Mouse (Mus musculus) kidney, postnatal 36 days (tissue): ENCODE measurements around the gene Pus10.
"Not testable (repeated sequence)": the region's sequence is repeated elsewhere in the genome, so short reads cannot be mapped to it uniquely, and the experiment has no call there.

ENCODE experiments used
- DNase-seq, 2 experiments: peaks; one replicate each; pipeline ENCODE4 v3.0.0; 2021 to 2022; ENCODE audit warnings: mixed read lengths in 2 of 2

The Pus10 gene

DNA sequence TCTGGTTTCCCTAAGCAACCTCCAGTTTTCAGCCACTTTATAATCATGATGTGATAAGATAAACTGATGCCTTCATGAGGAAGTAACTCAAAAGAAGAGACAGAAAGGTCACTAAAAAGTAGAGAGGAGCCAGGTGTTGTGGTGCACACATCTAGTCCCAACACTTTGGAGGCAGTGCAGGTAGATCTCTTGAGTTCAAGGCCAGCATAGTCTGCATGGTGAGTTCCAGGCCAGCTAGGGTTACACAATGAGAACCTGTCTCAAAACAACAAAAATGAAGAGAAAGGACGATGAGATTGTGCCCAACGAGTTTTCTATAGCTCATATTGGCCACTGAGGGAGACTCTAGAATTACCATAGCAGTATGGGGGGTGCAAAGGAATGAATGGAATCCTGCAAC, 33.1 kb downstream of the Pus10 start:
- no peak for DNase-seq

DNA sequence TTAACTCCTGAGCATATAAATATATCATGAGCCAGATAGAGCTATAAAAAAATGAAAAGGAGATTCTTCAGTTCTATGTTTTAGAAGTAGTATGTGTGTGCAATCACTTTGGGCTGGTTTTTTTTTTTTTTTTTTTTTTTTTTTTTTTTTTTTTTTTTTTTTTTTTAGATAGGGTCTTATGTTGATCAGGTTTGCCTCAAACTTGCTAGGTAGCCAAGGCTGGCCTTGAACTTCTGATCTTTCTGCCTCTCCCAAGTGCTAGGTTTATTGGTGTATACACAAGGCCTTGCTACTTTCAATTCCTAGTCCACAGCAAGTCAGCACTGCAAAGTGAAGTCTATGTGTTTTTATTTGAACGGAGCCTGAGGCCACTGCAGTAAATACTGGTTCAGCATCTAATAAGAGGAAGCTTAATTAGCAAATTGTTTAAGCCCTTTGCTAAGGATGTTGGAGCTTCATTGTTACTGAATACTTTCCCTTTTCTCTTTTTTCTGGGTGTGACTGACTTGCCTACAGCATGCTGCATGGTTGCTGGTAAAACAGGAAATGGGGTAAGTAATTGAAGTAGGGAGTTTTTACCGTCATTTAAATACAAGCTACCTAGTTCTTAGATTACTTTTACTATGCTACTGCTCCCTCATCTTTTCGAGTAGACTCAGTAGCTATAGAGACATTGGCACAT, 34.1 kb downstream of the Pus10 start:
- no peak for DNase-seq

DNA sequence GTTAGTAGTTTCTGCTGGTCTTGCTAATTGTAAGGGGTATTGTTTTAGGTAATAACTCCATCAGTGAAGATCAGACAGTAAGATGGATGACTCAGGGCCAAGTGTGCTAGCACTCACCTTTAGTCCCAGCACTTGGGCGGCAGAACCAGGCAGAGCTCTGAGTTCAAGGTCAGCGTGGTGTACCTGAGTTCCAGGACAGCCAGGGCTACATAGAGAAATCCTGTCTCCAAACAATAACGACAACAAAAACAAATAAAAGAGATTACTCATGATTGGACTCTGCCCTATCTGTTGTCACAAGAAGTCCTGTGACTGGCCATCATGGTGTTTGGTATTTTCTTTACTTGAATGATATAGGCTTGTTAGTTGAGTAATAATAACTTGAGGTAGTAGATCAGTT, 36.4 kb downstream of the Pus10 start:
- DNase-seq = no peak

DNA sequence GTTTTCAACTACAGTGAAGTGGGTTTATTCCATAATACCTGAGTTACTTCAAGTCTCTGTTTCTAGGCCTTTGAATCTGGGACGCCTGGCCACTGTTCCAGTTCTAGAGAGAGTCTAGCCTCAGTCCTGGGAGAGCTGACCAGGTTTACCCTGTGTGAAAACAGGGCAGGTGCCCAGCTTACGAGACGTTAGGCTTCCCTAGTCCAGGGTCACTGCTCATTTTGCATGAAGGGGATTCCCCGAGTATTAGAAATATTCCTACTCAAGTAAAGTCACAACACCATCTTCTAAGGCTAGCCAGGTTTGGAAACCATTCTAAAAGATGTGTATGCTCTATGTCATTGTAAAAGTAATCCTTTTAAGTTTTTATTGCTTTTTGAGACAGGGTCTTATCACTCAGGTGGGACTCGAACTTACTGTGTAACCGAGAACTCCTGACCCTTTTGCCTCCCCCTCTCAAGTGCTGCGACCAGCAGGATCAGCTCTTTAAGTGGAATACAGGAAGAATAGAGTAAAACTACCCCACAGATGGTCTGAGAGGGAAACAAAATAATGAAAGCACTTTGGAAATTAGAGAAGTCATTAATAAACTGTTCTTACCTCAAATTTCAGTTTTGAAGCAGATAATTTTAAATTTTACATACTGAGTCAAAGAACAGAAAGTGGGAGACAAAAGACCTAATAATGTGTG, 39.3 kb downstream of the Pus10 start:
- DNase-seq = no peak

DNA sequence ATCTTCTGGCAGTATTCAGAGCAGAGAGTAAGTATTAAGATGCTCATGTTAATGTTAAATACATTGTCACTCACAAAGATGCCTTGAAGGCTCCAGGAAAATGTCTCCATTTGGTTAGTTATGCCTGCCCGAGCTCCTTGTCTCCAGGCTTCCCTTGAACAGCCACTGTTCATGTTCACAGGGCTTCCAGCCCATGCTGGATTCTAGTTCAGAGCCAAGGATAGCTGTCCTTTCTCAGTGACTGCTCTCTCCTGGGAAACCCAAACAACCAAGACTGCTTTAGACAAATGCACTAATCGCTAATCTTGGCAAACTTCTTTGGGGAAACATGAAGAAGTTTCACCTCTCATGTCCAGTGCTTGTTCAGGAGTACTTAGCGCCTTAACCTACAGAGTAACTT, 46.8 kb downstream of the Pus10 start:
- no peak for DNase-seq

DNA sequence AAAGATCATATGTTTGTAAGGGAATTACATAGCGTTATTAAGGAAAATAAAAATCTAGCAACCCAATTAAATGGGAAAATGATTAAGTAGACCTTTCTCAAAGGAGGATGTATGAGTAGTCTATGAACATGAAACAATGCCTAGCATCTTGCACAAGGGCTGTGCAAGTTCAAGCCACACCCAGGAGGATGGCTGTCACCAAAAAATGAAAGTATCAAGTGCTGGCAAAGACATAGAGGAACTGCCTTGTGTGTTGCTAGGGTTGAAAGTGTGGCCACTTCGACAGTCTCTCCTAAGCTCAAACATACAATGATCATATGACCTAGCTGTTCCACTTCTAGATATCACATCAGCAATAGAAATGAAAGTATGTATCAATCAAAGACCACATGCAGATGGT, 53.4 kb downstream of the Pus10 start:
- no peak for DNase-seq

DNA sequence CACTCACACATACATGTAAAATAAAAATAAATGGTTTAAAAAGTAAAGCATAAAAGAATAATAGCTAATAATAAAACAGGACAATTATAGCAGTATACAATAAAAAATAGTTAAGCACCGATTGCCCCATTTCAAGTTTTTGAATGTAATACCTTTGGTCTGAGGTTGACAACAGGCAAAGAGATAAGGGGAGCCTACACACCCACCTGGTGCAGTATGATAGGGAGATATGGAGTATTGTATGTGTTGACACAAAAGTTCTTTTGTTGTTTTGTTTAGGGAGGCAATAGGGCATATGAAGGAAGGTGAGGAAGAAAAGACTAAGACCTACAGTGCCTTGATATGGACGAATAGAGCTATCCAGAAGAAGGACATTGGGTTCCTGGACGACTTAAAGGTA, 54.4 kb downstream of the Pus10 start:
- DNase-seq = no peak

DNA sequence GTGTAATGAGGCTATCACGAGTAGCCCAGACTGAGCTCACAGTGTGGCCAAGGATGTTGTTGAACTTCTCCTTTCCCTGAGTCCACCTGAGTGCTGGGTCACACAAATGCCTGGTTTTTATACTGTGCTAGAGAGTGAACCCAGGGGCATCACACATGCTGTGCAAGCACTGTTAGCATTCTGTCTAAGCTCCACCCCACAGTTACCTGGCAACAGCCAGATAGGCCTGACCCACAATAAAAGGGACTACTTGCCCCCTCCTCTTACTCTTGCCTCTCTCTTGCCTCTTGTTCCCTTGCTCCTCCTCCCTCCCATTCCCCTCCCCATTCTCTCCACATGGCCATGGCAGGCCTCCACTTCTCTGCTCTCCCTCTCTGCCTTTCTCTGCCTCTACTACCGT, 56.9 kb downstream of the Pus10 start:
- DNase-seq = no peak

DNA sequence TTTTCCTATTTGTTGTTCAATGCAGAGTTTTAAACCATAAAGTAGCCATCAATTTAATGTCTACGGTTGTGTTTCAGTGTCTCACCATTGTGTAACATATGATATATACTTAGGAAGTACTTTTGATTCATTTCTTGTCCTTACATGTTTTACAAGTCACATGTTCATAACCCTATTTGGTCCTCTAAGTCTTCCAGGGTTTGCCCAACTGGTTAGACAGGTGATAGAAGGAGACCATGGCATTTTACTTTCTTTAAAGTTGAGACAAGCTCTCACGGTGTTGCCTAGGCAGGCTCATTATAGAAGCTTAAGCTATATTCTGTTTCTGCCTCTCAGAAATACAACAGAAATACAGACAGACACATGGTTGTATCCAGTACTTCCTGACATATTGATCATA, 60.4 kb downstream of the Pus10 start:
- DNase-seq = no peak

DNA sequence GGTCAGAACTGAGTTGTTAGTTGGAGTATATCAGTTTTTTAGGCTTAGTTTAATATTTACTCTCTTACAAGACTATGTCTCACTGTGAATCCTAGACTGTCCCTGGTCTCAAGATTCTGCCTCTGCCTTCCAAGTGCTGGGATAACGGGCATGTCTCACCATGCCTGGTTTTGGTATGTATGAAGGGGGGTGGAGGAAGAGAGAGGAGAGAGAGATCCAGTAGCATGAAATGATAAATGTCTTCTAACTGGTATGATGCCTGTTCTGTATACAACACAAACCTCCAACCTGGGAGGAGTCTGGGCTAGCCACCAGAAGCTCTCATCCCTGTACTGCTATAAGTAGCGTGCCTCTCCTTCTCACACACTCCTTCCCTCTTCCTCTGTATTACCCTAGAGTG, 61.0 kb downstream of the Pus10 start:
- DNase-seq = no peak

DNA sequence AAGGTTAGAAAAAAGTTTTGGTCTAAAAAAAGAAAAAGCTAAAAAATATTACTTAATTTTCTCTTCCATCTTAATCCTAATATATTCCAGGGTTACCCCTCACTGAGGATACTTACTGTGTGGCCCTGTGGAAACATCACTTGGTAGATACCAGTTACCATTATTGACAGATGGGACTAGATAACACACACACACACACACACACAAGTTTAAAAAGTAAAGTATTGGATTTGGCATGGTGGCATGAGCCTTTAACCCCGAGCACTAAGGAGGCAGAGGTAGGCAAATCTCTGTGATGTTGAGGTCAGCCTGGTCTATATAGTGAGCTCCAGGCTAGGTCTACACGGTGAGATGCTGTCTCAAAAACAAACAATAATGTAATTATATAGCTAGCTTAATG, 62.7 kb downstream of the Pus10 start:
- no peak for DNase-seq

DNA sequence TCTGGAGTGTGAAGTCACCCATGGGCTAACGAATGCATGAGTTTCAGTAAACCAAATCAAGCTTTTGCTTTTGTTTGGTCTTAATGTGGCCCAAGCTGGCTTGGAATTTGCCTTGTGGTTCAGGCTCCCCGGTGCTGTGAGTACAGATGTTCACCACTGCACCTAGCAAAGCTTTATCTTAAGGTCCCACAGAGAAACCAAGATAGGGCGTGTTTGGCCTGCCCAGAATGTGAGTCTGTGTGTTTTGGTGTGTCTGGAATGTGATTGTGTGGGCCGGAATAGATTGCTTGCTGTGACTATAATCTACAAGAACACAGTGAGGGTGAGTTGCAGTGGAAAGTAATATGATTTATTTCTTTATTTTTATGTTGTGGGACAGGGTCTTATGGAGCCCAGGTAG, 64.6 kb downstream of the Pus10 start:
- DNase-seq = no peak

DNA sequence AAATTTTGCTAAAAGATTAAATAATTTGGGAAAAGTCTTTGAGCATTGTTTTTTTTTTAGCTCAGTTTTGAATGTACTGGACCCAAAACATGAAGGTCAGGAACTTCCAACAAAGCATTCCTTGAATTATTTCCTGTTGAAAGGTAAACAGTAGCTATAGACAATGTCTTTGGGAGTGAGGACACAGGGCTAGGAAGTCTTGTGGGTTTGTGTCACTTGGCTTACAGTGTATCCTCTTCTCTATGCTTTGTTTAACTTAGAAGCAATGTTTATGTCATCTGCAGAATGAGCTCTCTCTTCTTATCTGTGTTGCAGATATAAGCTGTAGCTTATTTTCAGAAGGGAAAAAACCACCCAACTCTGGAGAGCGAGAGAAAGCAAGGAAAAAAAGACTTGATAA, 67.4 kb downstream of the Pus10 start:
- DNase-seq = no peak

DNA sequence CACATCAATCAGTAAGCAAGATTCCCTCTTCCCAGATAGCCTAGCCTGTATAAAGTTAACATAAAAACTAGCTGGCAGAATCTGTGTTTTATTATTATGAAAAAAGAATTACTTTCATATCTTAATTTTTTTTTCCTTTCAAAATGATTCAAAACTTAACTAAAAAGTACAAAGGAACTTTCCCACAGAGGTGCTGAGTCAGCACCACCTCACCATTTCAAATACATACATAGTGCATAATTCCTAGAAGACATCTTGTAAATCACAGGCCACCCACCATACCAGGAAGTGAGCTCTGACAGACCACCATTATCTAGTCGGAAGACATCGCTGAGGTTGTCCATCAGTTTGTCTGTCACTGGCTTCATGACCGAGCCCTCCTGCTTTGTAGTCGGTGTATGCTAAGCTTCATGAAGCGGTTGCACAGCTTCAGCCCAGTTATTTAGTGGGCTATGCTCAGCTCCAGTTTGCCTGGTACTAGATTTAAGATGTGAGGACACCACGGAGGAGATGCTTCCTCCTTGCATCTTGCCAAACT, 69.3 kb downstream of the Pus10 start:
- DNase-seq = no peak

DNA sequence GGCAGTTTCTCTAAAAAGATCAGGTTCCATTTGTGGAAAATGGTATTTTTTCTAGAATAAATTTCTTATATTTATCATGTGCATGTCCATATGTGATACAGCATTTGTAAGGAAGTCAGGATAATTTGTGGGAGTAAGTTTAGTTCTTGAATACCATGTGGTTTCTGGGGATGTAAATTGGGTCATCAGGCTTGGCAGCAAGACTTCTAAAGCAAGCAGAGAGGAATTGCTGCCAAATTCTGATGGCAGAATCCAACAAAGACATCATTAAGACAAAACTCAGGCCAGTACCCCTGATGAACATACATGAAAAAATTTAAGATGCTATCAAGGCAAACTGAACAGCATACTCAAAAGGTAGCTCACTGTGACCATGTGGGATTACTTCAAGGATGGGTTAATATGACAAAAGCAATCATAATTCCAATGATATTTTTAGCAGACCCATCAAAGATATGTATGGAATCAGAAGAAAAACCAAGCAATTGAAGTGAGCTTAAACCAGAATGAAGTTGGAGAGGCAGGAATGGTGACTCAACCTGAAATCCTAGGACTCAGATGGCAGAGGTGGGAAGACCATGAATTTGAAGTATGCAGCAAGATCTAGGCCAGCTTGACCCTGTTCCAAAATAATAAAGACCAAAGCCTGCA, 70.5 kb downstream of the Pus10 start:
- DNase-seq = no peak

DNA sequence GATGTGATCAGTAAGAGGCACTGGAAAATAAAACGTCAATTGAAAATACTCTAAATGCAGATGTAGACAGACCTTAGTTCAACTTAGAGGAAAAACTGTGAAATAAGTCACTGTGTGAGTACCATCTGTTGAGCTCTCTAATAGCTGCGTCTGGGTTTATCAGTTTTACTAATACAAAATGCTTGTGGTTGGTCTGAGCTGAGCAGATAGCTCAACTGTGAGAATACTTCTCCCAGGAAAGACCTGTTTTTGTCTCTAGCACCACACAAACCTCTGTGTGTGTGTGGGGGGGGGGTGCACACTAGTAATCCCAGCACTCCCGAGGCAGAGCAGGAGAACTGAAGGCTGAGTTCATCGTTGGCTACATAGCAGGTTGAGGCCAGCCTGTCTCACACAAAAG, 75.4 kb downstream of the Pus10 start:
- DNase-seq = no peak

DNA sequence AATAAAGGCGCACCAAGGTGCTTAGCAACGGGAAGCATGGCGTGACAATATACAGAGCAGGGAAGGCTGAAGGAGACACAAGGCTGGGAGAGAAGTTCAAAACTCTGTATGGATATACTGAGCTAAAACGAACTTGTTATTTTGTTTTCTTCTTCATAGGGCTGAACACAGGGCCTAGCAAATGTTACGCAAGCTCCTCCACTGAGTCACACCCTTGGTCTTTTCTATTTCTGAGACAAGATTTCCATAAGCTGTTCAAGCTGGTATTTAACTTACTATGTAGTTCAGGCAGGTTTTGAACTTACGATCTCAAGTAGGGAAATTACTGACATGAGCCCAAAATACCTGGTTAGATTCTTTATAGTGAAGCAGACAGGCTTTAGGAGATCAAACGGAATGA, 75.9 kb downstream of the Pus10 start:
- no peak for DNase-seq

DNA sequence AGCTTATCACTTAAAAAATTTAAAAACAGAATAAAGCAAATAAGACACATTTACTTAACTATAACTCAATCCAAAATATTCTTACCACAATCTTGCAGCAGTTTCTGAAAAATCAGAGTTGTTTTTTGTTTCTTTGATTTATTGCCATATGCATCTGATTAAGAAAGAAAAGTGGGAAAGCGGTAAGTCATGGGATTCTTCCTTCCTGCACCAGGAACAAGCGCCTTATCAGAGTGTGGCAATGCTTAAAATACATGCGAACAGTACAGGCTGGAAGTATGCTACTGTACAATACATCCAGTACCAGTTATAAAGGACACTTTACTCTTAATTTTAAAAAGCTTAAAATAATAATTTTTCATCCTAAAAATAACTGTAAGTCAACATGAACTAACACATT, 78.9 kb downstream of the Pus10 start:
- no peak for DNase-seq

DNA sequence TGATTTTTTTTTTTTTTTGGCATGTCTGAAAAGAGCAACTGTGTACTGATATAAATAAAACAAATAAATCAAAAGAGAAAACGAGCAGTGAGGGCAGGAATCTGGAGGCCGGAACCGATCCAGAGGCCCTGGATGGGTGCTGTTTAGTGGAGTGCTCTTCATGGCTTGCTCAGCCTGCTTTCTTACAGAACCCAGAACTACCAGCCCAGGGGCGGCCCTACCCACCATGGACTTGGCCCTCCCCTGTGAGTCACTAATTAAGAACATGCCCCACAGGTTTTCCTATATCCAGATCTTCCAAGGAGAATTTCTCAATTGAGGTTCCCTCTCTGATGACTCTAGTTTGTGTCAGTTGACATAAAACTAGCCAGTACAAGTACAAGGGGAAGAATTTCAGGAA, 80.6 kb downstream of the Pus10 start:
- DNase-seq = no peak

DNA sequence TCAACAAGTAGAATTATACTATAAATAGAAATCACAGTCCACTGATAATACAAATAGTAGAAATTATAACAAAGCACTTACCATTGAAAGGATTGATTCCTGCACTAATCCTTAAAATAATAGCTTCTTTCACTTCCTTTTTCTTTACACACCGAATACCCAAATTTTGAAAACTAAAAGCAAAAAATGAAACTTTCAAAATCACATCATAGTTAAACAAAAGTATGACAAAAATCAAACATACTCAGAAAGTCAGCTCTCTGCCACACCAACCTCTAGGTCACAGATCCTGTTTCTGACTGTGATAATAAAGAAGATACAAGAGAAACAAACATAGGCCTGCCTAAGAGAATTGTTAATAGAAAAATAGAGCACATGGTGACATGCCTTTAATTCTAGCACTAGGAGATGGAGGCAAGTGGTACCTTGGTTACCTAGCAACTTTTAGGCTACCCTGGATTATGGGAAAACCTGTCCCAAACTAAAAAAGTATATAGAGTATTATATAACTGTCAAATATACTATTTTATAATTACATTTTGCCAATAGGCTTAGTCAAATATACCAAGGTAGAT, 87.7 kb downstream of the Pus10 start:
- no peak for DNase-seq

DNA sequence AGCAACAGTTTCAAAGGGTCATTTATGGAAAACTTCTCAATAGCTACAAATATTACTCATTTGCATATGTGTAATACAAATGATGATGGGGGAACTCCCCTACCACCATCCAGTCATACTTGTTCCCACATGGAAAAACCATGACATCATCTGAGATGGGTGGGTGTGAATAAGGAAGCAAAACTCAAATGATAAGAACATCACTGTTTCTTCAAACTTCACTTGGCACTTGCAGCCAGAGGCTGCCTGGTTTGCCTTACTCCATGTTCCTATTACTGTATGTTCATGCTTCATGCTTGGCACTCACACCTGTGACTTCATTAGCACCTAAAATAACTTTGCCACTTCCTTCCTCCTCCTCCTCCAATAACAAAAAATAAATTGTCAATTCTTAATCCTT, 88.9 kb downstream of the Pus10 start:
- no peak for DNase-seq

DNA sequence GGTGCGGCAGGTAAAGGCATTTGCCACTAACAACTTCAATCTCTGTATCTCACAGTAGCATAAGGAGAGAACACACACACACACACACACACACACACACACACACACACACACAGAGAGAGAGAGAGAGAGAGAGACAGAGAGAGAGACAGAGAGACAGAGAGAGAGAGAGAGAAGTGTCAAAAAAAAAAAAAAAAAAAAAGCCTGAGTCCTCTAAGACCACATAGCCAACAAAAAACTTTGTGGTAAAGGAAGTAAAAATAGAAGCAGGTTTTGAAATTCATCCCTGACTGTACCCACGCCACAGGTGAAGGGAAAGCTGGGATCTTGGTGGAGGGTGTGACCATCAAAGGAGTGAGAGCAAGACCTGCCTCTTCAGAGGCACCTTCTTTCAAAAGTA, 92.7 kb downstream of the Pus10 start:
- DNase-seq = no peak

DNA sequence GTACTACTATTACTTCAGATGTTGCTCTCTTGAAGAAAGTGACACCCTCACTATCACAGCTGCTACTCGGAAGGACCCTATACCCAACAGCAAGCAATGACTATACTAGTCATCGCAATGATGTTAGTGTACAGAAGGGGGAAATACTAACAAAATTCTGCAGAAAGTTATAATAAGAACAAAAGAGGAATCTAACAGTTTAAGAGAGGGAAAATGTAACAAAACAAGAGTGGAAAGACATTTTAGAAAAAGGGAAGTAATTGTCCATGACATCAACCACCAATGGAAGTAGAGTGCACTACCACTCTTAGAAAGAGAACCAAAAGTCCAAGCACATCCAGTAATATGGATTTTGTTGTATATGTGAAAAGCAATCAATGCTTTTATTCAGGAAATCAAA, 97.2 kb downstream of the Pus10 start:
- no peak for DNase-seq

DNA sequence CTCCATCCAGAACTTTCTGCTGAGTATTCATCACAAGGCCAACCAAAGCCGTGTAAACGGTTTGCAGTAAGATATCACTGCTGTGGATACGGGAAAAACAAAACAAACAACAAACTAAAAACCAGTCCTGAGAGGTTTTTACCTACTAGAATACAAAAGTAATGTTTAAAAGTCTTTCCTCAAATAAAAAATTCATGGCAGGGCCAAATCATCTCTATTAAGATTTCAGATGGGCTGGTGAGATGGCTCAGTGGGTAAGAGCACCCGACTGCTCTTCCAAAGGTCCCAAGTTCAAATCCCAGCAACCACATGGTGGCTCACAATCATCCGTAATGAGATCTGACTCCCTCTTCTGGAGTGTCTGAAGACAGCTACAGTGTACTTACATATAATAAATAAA, 101.9 kb downstream of the Pus10 start:
- not testable (repeated sequence) for DNase-seq
